Mouse (Mus musculus) embryonic facial prominence, embryonic 11.5 days (tissue): Measurements from ENCODE around the gene Jup. TPM values are rescaled to one million over a fixed set of nuclear protein-coding genes. Genes with fewer than 3 reads are reported as not detected.

ENCODE experiments used
- ATAC-seq: fragments of 200-750 bp; cut with Nextera tagmentation; replicated peaks from 2 replicates; pipeline ENCODE4 v1.8.0; 2017; ENCODE audit warnings: low read depth; ENCODE audit not compliant: insufficient number of reproducible peaks, low FRiP score, low TSS enrichment
- DNase-seq: peaks from one replicate; pipeline ENCODE4 v3.0.0-alpha.2; 2015; ENCODE audit warnings: low spot score
- H3K27ac ChIP-seq: fragments of 300-500 bp; sonication (generic); replicated peaks from 2 replicates; pipeline ENCODE4 v1.5.1; 2014; ENCODE audit warnings: mild to moderate bottlenecking, low read depth, low read length, control low read depth
- H3K27me3 ChIP-seq: fragments of 300-500 bp; sonication (generic); 2 replicates; pipeline ENCODE4 v1.6.1; 2014; ENCODE audit warnings: mild to moderate bottlenecking, low read length, moderate library complexity, mixed read lengths; ENCODE audit not compliant: control insufficient read depth, insufficient read depth
- H3K36me3 ChIP-seq: fragments of 300-500 bp; sonication (generic); replicated peaks from 2 replicates; pipeline ENCODE4 v1.6.1; 2014; ENCODE audit warnings: low read depth, mild to moderate bottlenecking, low read length, moderate library complexity, mixed read lengths; ENCODE audit not compliant: control insufficient read depth, insufficient read depth
- H3K4me1 ChIP-seq: fragments of 300-500 bp; sonication (generic); 2 replicates; pipeline ENCODE4 v1.6.1; 2014; ENCODE audit warnings: low read length, mixed read lengths; ENCODE audit not compliant: control insufficient read depth, insufficient read depth
- H3K4me2 ChIP-seq: fragments of 300-500 bp; sonication (generic); 2 replicates; pipeline ENCODE4 v1.6.1; 2014; ENCODE audit warnings: low read depth, mild to moderate bottlenecking, control low read depth, low read length, moderate library complexity
- H3K4me3 ChIP-seq: fragments of 300-500 bp; sonication (generic); 2 replicates; pipeline ENCODE4 v1.5.1; 2014; ENCODE audit warnings: low read depth, low read length, control low read depth
- H3K9ac ChIP-seq: fragments of 300-500 bp; sonication (generic); replicated peaks from 2 replicates; pipeline ENCODE4 v1.6.1; 2014; ENCODE audit warnings: mild to moderate bottlenecking, control low read depth, low read length
- H3K9me3 ChIP-seq: fragments of 300-500 bp; sonication (generic); replicated peaks from 2 replicates; pipeline ENCODE4 v1.6.1; 2016; ENCODE audit warnings: mild to moderate bottlenecking, low read length, inconsistent platforms, mixed read lengths; ENCODE audit not compliant: control insufficient read depth
- WGBS: fragments of 180-500 bp; shearing (Covaris S2); extraction: QIAGEN DNeasy Blood & Tissue Kit; methylation state at CpG from one replicate; pipeline ENCODE4 v1.1.7; 2014; 5-methylcytosine and 5-hydroxymethylcytosine counted together
- polyA plus RNA-seq: library from polyadenylated mRNA; unstranded; fragments of >200 nt; fragmentation: Nextera tagmentation; extraction: Ambion mirVana; gene quantifications from 2 replicates; pipeline ENCODE4 v1.2.1, GENCODE M21; 2014

The Jup gene
- polyA plus RNA-seq, 1 experiment from 2014 or later = 31.8 TPM

DNA sequence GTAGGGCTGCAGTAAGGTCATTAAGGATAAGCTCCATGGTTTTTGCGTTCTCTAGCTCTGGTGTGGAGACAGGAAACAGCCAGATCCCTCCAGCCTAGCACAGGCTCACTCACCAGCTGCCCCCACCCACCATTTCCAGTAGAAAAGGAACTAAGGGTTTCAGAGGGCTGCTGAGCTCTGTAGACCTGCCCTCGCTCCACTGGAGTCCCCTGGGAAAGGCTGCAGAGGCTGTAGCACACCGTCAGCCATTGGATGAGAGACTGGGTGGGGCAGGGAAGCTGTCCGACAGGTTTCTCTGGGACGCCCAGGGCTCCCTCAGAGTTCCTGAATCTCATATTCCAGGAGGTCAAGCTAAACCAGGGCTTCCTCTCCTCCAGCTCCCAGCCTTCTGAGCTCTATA, 11.0 kb downstream of the Jup start:
- Histone ChIP-seq H3K27me3 (no peaks in the 10 kb centered on the region), H3K4me2 (no peak overlapping the region), H3K9me3 (no peaks in the 10 kb centered on the region), H3K36me3 (no peaks in the 10 kb centered on the region; the same call in 1 of the 2 replicates), H3K4me3 (no peak overlapping the region), H3K4me1 (peaks cover 5% of the 10 kb centered on the region; the same call in 1 of the 2 replicates), H3K27ac (no peak overlapping the region; the same call in 1 of the 2 replicates), H3K9ac (no peak overlapping the region)
- ATAC-seq (no peak; the same call in 1 of the 2 replicates), DNase-seq (peak; percentile 47)
- 45% methylated on average over 5 of the region's 5 CpGs for WGBS

DNA sequence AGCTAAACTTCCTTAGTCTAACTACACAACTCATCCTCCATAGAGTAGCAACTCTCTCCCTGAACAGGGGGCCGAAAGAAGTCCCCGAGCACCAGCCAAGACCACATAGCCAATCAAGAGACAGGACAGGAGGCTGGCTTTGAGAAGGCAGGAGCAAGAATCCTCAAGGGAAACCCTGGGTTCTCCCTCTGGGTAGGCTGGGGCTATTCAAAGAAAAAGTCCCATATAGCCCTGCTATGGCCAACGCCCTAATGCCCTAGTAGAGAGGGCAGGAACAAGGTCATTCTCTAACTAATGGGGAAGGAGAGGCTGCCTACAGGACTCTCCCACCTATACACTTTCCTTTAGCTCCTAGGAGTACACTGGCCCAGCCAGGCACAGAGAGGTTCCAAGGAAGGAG, 12.5 kb downstream of the Jup start:
- Histone ChIP-seq H3K9ac (no peak overlapping the region), H3K4me2 (no peak overlapping the region), H3K36me3 (no peaks in the 10 kb centered on the region; the same call in 1 of the 2 replicates), H3K27me3 (no peaks in the 10 kb centered on the region), H3K4me3 (no peak overlapping the region), H3K9me3 (no peaks in the 10 kb centered on the region), H3K27ac (no peak overlapping the region), H3K4me1 (peaks cover 5% of the 10 kb centered on the region; the same call in 1 of the 2 replicates)
- DNase-seq (no peak), ATAC-seq (no peak)
- 80% methylated on average over 3 of the region's 3 CpGs for WGBS

DNA sequence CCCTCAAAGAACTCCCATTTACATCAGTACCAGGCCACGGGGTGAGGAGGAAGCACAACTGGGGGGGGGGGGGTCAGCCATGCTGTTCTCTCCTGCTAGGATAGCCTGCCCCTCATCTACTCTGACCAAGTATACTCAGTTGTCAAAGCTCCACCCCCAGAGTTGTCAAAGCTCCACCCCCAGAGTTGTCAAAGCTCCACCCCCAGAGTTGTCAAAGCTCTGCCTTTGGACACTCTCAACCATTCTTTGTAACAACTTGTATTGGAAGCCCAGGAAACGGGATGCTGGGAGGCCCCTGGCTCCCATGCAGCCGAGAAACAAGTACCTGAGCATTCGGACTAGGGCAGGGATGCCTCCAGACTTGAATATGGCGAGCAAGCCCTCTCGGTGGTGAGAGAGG, 14.9 kb downstream of the Jup start:
- Histone ChIP-seq H3K27me3 (no peaks in the 10 kb centered on the region), H3K36me3 (no peaks in the 10 kb centered on the region; the same call in none of the 2 replicates), H3K9me3 (no peaks in the 10 kb centered on the region), H3K4me3 (no peak overlapping the region), H3K4me2 (no peak overlapping the region), H3K9ac (no peak overlapping the region), H3K27ac (no peak overlapping the region), H3K4me1 (no peaks in the 10 kb centered on the region)
- DNase-seq (no peak), ATAC-seq (no peak)
- WGBS = 83% methylated on average over 6 of the region's 6 CpGs

DNA sequence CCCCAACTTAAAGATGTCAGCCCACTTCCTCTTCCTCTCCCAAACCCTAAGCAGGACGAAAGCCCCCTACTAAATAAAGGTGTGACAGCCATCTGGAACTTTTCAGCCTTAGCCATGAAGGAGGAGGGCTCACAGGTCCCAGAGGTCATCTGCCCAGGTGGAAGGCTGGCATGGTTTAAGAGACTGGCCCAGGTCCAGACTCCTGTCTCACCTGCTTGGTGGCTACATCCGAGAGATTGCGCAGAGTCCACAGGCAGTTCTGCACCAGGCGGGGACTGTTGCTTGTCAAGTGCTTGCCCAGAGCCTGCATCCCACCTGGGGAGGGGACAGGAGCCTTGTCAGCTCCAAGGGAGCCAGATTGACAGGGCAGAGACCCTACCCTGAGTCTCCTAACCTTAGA, 18.3 kb downstream of the Jup start:
- Histone ChIP-seq H3K36me3 (no peaks in the 10 kb centered on the region; the same call in none of the 2 replicates), H3K4me2 (no peak overlapping the region)
- 96% methylated on average over 4 of the region's 4 CpGs for WGBS

GRCm38 (mm10) chr11:100378446-100378845, 19.1 kb downstream of the Jup start:
- no peak for DNase-seq
- H3K27me3 ChIP-seq = no peaks in the 10 kb centered on the region
- H3K4me3 ChIP-seq = no peak overlapping the region
- no peaks in the 10 kb centered on the region for H3K4me1 ChIP-seq
- 84% methylated on average over 5 of the region's 5 CpGs for WGBS
- no peaks in the 10 kb centered on the region for H3K9me3 ChIP-seq
- no peaks in the 10 kb centered on the region; the same call in none of the 2 replicates for H3K36me3 ChIP-seq
- no peak overlapping the region for H3K4me2 ChIP-seq
- no peak overlapping the region for H3K27ac ChIP-seq
- no peak for ATAC-seq
- no peak overlapping the region for H3K9ac ChIP-seq

More for the DNA sequence above, 18.3 kb downstream of the Jup start:
- no peaks in the 10 kb centered on the region for H3K27me3 ChIP-seq
- H3K9me3 ChIP-seq = no peaks in the 10 kb centered on the region
- H3K4me3 ChIP-seq = no peak overlapping the region
- no peak overlapping the region for H3K9ac ChIP-seq
- no peak for DNase-seq
- no peak overlapping the region for H3K27ac ChIP-seq
- H3K4me1 ChIP-seq = no peaks in the 10 kb centered on the region
- no peak for ATAC-seq

- H3K9ac ChIP-seq = no peak overlapping the region
- H3K4me3 ChIP-seq = no peak overlapping the region
- H3K36me3 ChIP-seq = no peaks in the 10 kb centered on the region; the same call in none of the 2 replicates
- no peak overlapping the region for H3K27ac ChIP-seq
- no peaks in the 10 kb centered on the region for H3K4me1 ChIP-seq
- no peaks in the 10 kb centered on the region for H3K9me3 ChIP-seq
- DNase-seq = no peak
- no peak overlapping the region for H3K4me2 ChIP-seq
- 93% methylated on average over 14 of the region's 14 CpGs for WGBS
- no peaks in the 10 kb centered on the region for H3K27me3 ChIP-seq
- ATAC-seq = no peak
Observed at GRCm38 (mm10) chr11:100377989-100378388, 19.6 kb downstream of the Jup start.

- Histone ChIP-seq H3K27me3 (no peaks in the 10 kb centered on the region), H3K4me2 (no peak overlapping the region), H3K4me1 (no peaks in the 10 kb centered on the region), H3K4me3 (no peak overlapping the region), H3K27ac (no peak overlapping the region), H3K36me3 (no peaks in the 10 kb centered on the region; the same call in none of the 2 replicates), H3K9me3 (no peaks in the 10 kb centered on the region), H3K9ac (no peak overlapping the region)
- DNase-seq (no peak), ATAC-seq (no peak)
- 92% methylated on average over 21 of the region's 21 CpGs for WGBS
Observed at GRCm38 (mm10) chr11:100376746-100377389, 20.7 kb downstream of the Jup start.

DNA sequence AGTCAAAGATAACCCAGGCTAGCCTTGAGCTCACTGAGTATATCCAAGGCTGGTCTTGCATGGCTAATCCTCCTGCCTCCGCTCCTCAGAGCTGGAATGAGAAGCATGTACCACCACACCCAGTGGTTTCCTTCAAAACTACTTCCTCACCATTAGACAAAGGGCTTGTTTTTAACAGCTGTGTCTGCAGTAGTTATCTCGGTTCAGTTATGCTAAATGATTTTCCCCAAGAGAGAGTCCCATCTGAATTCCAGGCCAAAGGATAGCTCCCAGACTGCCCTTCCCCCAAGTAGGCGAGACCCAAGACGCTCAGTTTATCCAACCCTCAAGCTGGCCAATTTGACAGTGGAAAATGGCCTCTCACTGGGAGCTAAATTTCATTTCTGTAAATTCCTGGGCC, 21.6 kb downstream of the Jup start:
- DNase-seq (no peak), ATAC-seq (no peak)
- Histone ChIP-seq H3K4me3 (no peak overlapping the region), H3K4me1 (no peaks in the 10 kb centered on the region), H3K4me2 (no peak overlapping the region), H3K27me3 (no peaks in the 10 kb centered on the region), H3K9me3 (no peaks in the 10 kb centered on the region), H3K36me3 (no peaks in the 10 kb centered on the region; the same call in none of the 2 replicates), H3K9ac (no peak overlapping the region), H3K27ac (no peak overlapping the region)
- 74% methylated on average over 4 of the region's 4 CpGs for WGBS
